Mouse (Mus musculus) fibroblast of lung, adult 2 months (primary cell): ENCODE results near the gene Olfr5.
"Not testable (repeated sequence)": the region's sequence is repeated elsewhere in the genome, so short reads cannot be mapped to it uniquely, and the experiment has no call there.

ENCODE experiments used
- DNase-seq: peaks from one replicate; pipeline ENCODE4 v3.0.0-alpha.2; 2011; ENCODE audit warnings: low read depth

Olfr5 gene

GRCm38 (mm10) chr7:6486841-6487240, at the start of gene Olfr5:
Olfr5 (minus strand) TSS chr7:6486941.
- no peak for DNase-seq

GRCm38 (mm10) chr7:6526141-6526540, 39.4 kb upstream of the Olfr5 start:
- no peak for DNase-seq

GRCm38 (mm10) chr7:6525001-6525400, 38.3 kb upstream of the Olfr5 start:
- no peak for DNase-seq

GRCm38 (mm10) chr7:6522850-6523249, 36.1 kb upstream of the Olfr5 start, which contains the start of gene Olfr1349:
Olfr1349 (minus strand) TSS chr7:6522950.
- DNase-seq = no peak

- no peak for DNase-seq
Observed at GRCm38 (mm10) chr7:6521666-6522065, 34.9 kb upstream of the Olfr5 start.

GRCm38 (mm10) chr7:6508648-6509047, 21.9 kb upstream of the Olfr5 start, which contains the start of gene Olfr1348:
Olfr1348 (minus strand) TSS chr7:6508748.
- DNase-seq = no peak

DNA sequence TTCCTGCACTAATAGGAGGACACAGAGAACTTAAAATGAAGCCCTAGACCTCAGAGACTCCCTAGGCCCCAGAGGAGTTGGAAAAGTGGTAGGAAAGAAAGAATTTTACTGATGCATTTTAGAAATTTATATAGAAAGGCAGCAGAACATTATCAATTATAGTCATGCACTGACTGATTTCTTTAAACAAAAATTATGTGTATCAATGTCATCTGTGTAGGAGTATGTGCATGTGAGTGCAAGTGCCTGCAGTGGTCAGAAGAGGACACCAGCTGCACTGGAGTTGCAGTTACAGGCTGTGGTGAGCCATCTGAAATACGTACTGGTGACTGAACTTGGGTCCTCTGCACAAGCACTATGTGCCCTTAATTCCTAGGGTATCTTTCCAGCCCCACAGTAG, 12.9 kb upstream of the Olfr5 start, which contains the start of gene Olfr1347:
Gene Olfr1347, minus strand, starts transcription at position 101 of the 400 bp plus-strand sequence.
- DNase-seq = no peak

DNA sequence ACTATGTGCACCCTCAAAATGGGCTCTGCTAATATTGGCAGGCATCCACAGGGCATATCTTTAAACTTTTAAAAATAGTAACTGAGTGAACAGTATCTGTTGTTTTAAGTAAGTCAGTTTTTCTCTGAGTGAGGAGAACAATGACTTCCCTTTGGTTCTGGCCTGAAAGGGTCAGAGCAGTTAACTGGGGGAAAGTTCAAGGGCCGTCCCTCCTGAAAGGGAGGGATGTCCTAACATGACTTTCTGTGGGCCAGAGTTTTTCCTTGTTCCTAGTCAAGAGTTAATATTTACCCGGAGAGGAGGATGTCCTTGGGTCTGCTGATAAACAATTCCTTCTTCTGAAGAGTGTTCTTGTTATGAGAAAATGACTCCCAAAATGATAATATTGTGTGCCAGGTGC, 9.1 kb downstream of the Olfr5 start:
- DNase-seq = not testable (repeated sequence)

DNA sequence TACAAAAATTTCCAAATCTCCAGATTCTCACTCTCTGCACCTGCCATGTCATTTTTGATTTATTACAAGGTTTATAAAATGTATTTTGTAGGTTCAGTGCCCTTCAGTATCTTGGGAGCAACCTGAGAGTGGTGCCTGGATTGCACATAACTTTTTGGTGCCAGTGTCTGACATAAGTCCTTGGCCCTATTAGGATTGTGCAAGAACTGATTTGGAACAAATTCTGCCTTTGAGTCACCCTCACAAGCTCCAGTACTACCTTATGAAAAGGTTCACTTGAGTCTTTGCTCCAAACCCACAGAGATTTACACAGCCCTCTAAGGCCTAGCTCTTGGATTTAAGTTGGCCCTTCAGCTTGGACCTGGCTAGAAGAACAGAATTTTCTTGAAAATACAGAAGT, 19.8 kb downstream of the Olfr5 start, which contains the start of gene Olfr1346:
Gene Olfr1346, plus strand, starts transcription at position 151 of the 400 bp plus-strand sequence.
- DNase-seq = no peak

- no peak for DNase-seq
Observed at GRCm38 (mm10) chr7:6456399-6456798, 30.3 kb downstream of the Olfr5 start.

- DNase-seq = no peak
Observed at GRCm38 (mm10) chr7:6455868-6456267, 30.9 kb downstream of the Olfr5 start, which contains the start of gene Olfr1336. Olfr1336 (plus strand) TSS chr7:6456168.

GRCm38 (mm10) chr7:6447771-6448170, 39.0 kb downstream of the Olfr5 start:
- DNase-seq = no peak

DNA sequence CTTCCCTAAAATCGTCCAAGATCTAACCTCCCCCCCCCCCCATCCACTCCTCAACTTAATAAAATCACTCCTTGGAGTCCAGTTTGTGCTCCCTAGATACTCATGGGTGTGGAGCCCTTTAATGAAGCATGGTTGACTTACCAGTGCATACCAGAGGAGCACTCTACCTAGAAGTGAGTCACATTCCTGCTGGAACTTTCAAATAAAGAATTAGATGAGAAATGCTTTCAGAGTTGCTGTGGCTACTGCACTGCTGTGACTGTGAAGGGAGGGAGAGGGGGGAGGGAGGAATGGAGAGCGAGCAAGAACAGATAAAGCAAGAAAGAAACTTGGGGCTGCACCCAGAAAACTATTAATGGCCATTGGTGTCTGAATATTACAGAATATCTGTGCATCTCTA, 45.6 kb downstream of the Olfr5 start:
- no peak for DNase-seq

DNA sequence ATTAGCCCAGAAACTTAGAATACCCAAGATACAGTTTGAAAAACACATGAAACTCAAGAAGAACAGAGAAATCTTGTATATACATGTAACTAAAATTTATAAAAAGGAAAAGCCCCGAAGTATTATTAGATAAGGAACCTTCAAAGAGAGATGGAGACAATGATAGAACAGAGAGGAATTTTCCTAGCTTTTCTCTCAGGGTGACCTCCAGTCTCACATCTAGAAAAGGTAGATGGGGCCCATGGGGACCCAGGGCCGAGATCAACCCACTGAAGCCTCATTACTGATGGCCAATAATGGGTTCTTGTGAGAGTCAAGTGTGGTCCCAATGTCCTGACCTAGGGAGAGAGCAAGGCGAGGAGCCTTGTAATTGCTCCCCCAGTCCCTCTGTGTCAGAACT, 48.4 kb downstream of the Olfr5 start, which contains the start of gene Olfr1344:
Gene Olfr1344, plus strand, starts transcription at position 301 of the 400 bp plus-strand sequence.
- no peak for DNase-seq

DNA sequence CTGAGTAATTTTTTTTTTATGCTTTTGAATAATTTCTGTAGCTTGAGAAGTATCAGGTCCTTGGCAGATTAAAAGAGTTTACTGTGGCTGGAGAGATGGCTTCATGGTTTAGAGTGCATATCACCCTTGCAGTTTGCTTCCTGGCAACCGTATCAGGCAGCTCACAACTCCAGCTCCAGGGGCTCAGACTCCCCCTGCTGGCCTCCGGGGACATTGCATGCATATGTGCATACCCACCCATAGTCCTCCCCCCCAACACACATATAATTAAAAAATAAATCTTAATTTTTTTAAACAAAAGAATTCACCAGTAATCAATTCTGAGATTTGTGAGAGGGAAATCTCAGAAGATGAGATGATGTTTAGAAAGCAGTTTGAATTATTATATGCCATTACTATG, 56.4 kb downstream of the Olfr5 start:
- DNase-seq = no peak

GRCm38 (mm10) chr7:6429381-6429780, 57.4 kb downstream of the Olfr5 start:
- no peak for DNase-seq
